Mouse (Mus musculus): ENCODE data around the gene Atp11a.

- TF ChIP-seq ETS1 (IDR thresholded peaks at IDR 0.05; ENCODE audit: low read depth, low read length) (no peak), CTCF (IDR thresholded peaks at IDR 0.05 in 2 of 3, conservative IDR thresholded peaks at IDR 0.05 in 1 of 3; ENCODE audit: control insufficient read depth in 1 of 3, insufficient read depth in 1 of 3, low read depth in 2 of 3, low read length in 3 of 3, poor library complexity in 1 of 3, severe bottlenecking in 1 of 3) (no peak), UBTF (IDR thresholded peaks at IDR 0.05; ENCODE audit: borderline replicate concordance, insufficient read depth, low read depth, low read length) (no peak)
Observed at GRCm38 (mm10) chr8:12786958-12787301, 30.1 kb downstream of the Atp11a start.
